Mouse (Mus musculus): ENCODE results near the gene Trabd2b.

DNA sequence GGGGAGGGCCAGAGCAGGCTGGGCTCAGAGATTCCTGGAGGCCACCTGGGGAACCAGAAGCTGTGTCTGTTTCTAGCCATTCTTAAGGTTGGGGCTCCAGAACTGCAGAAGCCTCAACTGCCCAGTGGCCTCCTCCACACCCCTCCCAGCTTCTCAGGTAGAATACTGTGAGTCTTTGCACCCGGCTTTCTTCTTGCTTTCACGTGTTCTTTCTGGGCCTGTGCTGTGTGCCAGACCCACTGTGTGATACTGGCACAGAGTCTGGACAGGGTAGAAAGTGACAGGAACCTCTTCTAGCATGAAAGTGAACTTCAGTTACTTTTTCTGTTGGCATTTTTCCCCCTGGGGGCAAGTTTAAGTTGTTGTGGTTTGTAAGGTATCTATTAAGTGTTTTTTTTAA, 77.6 kb downstream of the Trabd2b start:
- no peak for TF ChIP-seq CTCF (IDR thresholded peaks at IDR 0.05; ENCODE audit: low read depth, low read length)
- TF ChIP-seq POLR2A (IDR thresholded peaks at IDR 0.05; ENCODE audit: insufficient read depth, low read length), result no peak

Data from ES-Bruce4 (cell line).